In genomic region chr16:10846503-10846902, GRCm38 (mm10) we compare ENCODE assay signal across 9 mouse cellular contexts. TPM values are rescaled to one million over a fixed set of nuclear protein-coding genes. Genes with fewer than 3 reads are reported as not detected.
DNase-seq lines count a peak whose midpoint lies in the region.
"Had no signal": no experiment of that assay in that cellular context is flagged by ENCODE, and none has a peak within 500 bp of the region (broad histone marks: within the 10 kb centered on the region; RNA-seq: fewer than 3 reads in every experiment).

No protein-coding gene starts in this region.

- no peaks in the 10 kb centered on the region for H3K27me3 ChIP-seq in limb, embryonic 10.5 days (ENCODE audit: low read depth, poor library complexity, severe bottlenecking)
- H3K27me3 ChIP-seq: embryonic facial prominence, embryonic 15.5 days had no signal

- peak; percentile 77 for DNase-seq in urinary bladder, postnatal 14 days (ENCODE audit: low spot score)
- DNase-seq in urinary bladder, adult 2 months (ENCODE audit: low spot score) = no peak
- DNase-seq in cerebellum, adult 11 months = peak; percentile 46
- peak; percentile 78 for DNase-seq in gastrocnemius, adult 8-10 months (ENCODE audit: low spot score in 2 of 2)
- DNase-seq in kidney, adult 11 months = peak; percentile 66
- peak; percentile 57 for DNase-seq in limb, embryonic 10.5 days (ENCODE audit: low spot score)
- peak; percentile 62 for DNase-seq in ovary, postnatal 36 days (ENCODE audit: low spot score)
- peak; percentile 86 for DNase-seq in thymus, postnatal 14 days

- WGBS in limb, embryonic 10.5 days = 45% methylated on average over 4 of the region's 4 CpGs

- H3K36me3 ChIP-seq in limb, embryonic 10.5 days = peaks cover 2% of the 10 kb centered on the region; the same call in 1 of the 2 replicates
- H3K36me3 ChIP-seq: embryonic facial prominence, embryonic 15.5 days had no signal

- H3K9me3 ChIP-seq in limb, embryonic 10.5 days (replicated peaks) = no peaks in the 10 kb centered on the region
- H3K9me3 ChIP-seq: embryonic facial prominence, embryonic 15.5 days had no signal

- H3K4me3 ChIP-seq in limb, embryonic 10.5 days = no peak overlapping the region
- H3K4me3 ChIP-seq: embryonic facial prominence, embryonic 15.5 days had no signal

- H3K4me1 ChIP-seq in limb, embryonic 10.5 days = peaks cover 50% of the 10 kb centered on the region

- 0 out of 2 replicates have a peak overlapping the region, but pooled peaks have one; percentile 14 for H3K27ac ChIP-seq in limb, embryonic 10.5 days
- H3K27ac ChIP-seq: embryonic facial prominence, embryonic 15.5 days had no signal

RNA-seq across cellular contexts. Expression of gene Rmi2, which starts 11.6 kb away (rescaled TPM):
- 0.31 and 0.66 TPM in 2 replicates for polyA plus RNA-seq in urinary bladder, adult 2 months (2012; rRNA removed)
- 1 to 10 TPM in 2 of 4 experiments, under 1 TPM in 2; 0.48 to 1.8 (median 1.0) TPM for total RNA-seq in gastrocnemius, adult 8-10 months (2022)
- polyA plus RNA-seq in limb, embryonic 10.5 days (2016; fragmentation: Nextera tagmentation; extraction: Ambion mirVana) = 4.2 and 4.8 TPM in 2 replicates

RNA-seq across cellular contexts. Expression of gene Gm11172, which starts 33.8 kb away (rescaled TPM):
- not detected in 2 replicates for polyA plus RNA-seq in urinary bladder, adult 2 months (2012; rRNA removed)
- not detected for total RNA-seq in gastrocnemius, adult 8-10 months (2022)
- polyA plus RNA-seq in limb, embryonic 10.5 days (2016; fragmentation: Nextera tagmentation; extraction: Ambion mirVana) = not detected in 2 replicates
- polyA plus RNA-seq: embryonic facial prominence, embryonic 15.5 days had no signal

RNA-seq across cellular contexts. Expression of gene Prm1, which starts 40.9 kb away (rescaled TPM):
- polyA plus RNA-seq in urinary bladder, adult 2 months (2012; rRNA removed) = not detected in 2 replicates
- total RNA-seq in gastrocnemius, adult 8-10 months (2022) = not detected
- polyA plus RNA-seq in limb, embryonic 10.5 days (2016; fragmentation: Nextera tagmentation; extraction: Ambion mirVana) = not detected in 2 replicates
- polyA plus RNA-seq: embryonic facial prominence, embryonic 15.5 days had no signal

RNA-seq across cellular contexts. Expression of gene Prm2, which starts 50.6 kb away (rescaled TPM):
- polyA plus RNA-seq in urinary bladder, adult 2 months (2012; rRNA removed) = not detected in 2 replicates
- not detected for total RNA-seq in gastrocnemius, adult 8-10 months (2022)
- polyA plus RNA-seq in limb, embryonic 10.5 days (2016; fragmentation: Nextera tagmentation; extraction: Ambion mirVana) = not detected in 2 replicates
- polyA plus RNA-seq: embryonic facial prominence, embryonic 15.5 days had no signal

RNA-seq across cellular contexts. Expression of gene Prm3, which starts 55.8 kb away (rescaled TPM):
- polyA plus RNA-seq in urinary bladder, adult 2 months (2012; rRNA removed) = not detected in 2 replicates
- total RNA-seq in gastrocnemius, adult 8-10 months (2022) = not detected
- polyA plus RNA-seq in limb, embryonic 10.5 days (2016; fragmentation: Nextera tagmentation; extraction: Ambion mirVana) = not detected in 2 replicates
- polyA plus RNA-seq: embryonic facial prominence, embryonic 15.5 days had no signal
